Mouse (Mus musculus): Measurements from ENCODE around the gene Polr1e.
"Not testable (repeated sequence)": the region's sequence is repeated elsewhere in the genome, so short reads cannot be mapped to it uniquely, and the experiment has no call there.

Gene Polr1e

DNA sequence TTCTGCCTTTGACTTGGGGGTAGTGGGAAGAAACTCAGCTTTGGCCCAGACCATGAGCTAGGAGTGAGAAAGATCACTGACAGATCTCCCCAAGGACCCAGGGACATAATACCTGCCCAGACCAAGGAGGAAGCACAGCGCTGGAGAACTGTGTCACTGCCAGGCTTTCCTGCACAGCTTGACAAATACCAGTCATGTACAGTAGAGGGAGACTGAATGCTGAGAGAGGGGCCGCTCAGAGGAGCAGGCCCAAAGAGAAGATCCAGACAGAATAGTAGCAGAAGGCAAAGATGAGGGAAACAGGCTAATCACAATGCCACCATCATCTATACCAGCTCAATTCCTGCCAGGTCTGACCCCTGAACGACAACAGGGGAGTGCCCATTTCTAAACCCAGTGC lies 36.5 kb downstream of the Polr1e start:
- peak; percentile 47 for DNase-seq (ENCODE audit: low spot score)

- DNase-seq (ENCODE audit: low spot score), result peak; percentile 81
Observed at GRCm38 (mm10) chr4:45055451-45055850, 37.1 kb downstream of the Polr1e start.

GRCm38 (mm10) chr4:45063836-45064235 lies 45.5 kb downstream of the Polr1e start:
- not testable (repeated sequence) for DNase-seq (ENCODE audit: low spot score)

- DNase-seq (ENCODE audit: low spot score), result no peak
Observed at GRCm38 (mm10) chr4:45064577-45064976, 46.2 kb downstream of the Polr1e start.

GRCm38 (mm10) chr4:45066036-45066730 lies 47.8 kb downstream of the Polr1e start:
- DNase-seq (ENCODE audit: low spot score), result no peak

- no peak for DNase-seq (ENCODE audit: low spot score)
Observed at GRCm38 (mm10) chr4:45067742-45068141, 49.4 kb downstream of the Polr1e start.

- DNase-seq (ENCODE audit: low spot score), result no peak
Observed at GRCm38 (mm10) chr4:45072261-45072973, 54.0 kb downstream of the Polr1e start.

DNA sequence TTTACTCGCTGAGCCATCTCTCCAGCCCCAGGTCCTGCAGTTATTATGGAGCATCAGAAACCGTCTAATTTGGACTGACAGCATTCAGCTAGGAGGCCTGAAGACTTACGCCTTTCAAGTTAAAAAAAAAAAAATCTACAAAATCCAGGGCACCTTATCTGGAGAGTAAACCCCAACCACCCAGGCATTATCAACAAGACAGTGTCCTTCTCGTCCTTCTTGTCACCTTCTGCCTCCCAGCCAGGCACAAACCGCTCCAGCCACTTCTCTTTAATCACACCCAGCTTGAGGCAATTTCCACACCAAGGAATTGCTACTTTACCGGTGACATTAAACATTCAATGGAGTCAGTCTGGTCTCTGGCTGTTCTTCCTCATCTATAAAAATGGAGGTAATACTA lies 55.2 kb downstream of the Polr1e start:
- DNase-seq (ENCODE audit: low spot score), result no peak

GRCm38 (mm10) chr4:45081041-45081440 lies 62.7 kb downstream of the Polr1e start:
- DNase-seq (ENCODE audit: low spot score), result not testable (repeated sequence)

GRCm38 (mm10) chr4:45082951-45083350 lies 64.6 kb downstream of the Polr1e start:
- no peak for DNase-seq (ENCODE audit: low spot score)

DNA sequence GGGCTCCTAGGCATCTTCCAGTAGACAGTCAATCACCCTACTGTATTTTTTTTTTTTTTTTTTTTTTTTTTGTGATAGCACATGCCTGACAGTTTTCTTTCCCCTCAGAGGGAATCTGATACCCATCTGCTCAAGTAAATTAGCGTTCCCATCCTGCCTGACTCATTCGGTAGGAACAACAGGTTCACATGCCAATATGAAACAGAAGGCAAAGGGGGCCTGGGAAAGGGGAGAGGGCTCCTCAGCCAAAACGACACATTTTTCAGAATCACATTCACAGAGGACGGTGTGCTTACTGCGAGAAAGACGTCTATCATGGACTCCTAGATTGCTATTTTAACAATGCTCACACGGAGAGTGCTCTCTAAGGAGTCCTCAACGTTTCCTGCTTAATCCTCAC lies 65.1 kb downstream of the Polr1e start:
- no peak for DNase-seq (ENCODE audit: low spot score)

GRCm38 (mm10) chr4:45084021-45084894 lies 65.9 kb downstream of the Polr1e start, which contains the start of gene Fbxo10:
TSS of gene Fbxo10 (minus strand) at chr4:45084604.
- peak; percentile 75 for DNase-seq (ENCODE audit: low spot score)

- DNase-seq (ENCODE audit: low spot score), result no peak
Observed at GRCm38 (mm10) chr4:45084895-45085290, 66.5 kb downstream of the Polr1e start.
